Mouse (Mus musculus) cerebellum, adult 2 months (tissue): Measurements from ENCODE around the gene Ahdc1.

Experiments
- CTCF ChIP-seq: fragments of 200-500 bp; IDR thresholded peaks from 2 replicates; pipeline ENCODE4 v1.5.1; 2011; ENCODE audit warnings: low read depth, mild to moderate bottlenecking, control low read depth, low read length, moderate library complexity, borderline replicate concordance; ENCODE audit not compliant: insufficient read depth
- POLR2A ChIP-seq: fragments of 200-500 bp; IDR thresholded peaks from 2 replicates; pipeline ENCODE4 v1.6.1; 2011; ENCODE audit warnings: low read length, control low read depth, borderline replicate concordance; ENCODE audit not compliant: insufficient read depth

GRCm38 (mm10) chr4:133018263-133018798, 7.3 kb downstream of the Ahdc1 start:
- no peak for TF ChIP-seq CTCF
- no peak for TF ChIP-seq POLR2A
